Mouse (Mus musculus) spleen, adult 2 months (tissue): ENCODE measurements around the gene Plcg2.

ENCODE experiments used
- CTCF ChIP-seq: fragments of 200-500 bp; IDR thresholded peaks from 2 replicates; pipeline ENCODE4 v1.5.1; 2011; ENCODE audit warnings: mild to moderate bottlenecking, inconsistent platforms; ENCODE audit not compliant: insufficient read depth, insufficient read length, insufficient replicate concordance; ENCODE audit errors: extremely low read depth
- POLR2A ChIP-seq: fragments of 200-500 bp; IDR thresholded peaks from 2 replicates; pipeline ENCODE4 v1.6.1; 2011; ENCODE audit warnings: low read depth, low read length, inconsistent platforms

DNA sequence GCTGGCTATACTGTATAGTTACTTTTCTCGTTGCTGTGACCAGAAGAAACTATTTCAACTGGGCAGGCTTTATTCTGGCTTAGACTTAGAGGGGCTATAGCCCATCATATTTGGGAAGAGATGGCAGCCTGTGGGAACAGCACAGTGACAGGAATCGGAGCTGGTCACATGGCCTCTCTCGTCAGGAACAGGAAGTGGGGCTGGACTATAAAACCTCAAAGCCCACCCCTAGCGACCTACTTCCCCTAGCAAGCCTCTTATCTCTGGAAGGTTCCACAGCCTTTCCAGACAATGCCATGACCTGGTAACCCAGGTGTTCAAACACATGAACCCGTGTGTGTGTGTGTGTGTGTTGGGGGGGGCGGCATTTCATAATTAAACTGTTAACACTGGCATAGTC lies 79.0 kb downstream of the Plcg2 start:
- TF ChIP-seq CTCF (no peak), POLR2A (no peak)
